Mouse (Mus musculus): ENCODE data around the gene Rbm34.

DNA sequence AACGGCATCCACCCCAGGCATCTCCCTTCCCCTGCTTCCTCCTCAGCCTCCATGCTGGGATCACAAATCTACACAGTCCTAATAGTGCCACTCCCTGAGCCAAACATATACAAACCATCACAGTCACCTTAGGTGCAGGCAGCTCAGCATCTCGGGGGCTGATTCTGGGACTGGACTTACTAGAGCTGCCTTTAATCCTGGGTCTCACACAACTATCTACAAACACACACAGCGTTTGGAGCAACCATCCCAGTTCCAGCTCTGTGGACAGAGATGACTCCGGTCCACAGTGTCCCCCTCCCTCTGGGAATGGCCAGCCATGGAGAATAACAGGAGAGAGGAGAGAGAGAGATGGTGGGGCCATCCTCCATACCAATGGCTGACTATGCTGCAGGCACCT is 54.3 kb downstream of the Rbm34 start:
- TF ChIP-seq POLR2A (IDR thresholded peaks at IDR 0.05; ENCODE audit: control insufficient read depth in 1 of 2, insufficient read depth in 1 of 2, low read depth in 1 of 2, low read length in 2 of 2, poor library complexity in 1 of 2) = no peak
- no peak for TF ChIP-seq CTCF (IDR thresholded peaks at IDR 0.05 in 2 of 3, conservative IDR thresholded peaks at IDR 0.05 in 1 of 3; ENCODE audit: control insufficient read depth in 1 of 3, insufficient read depth in 1 of 3, low read depth in 2 of 3, low read length in 3 of 3, poor library complexity in 1 of 3, severe bottlenecking in 1 of 3)
- no peak for TF ChIP-seq BHLHE40 (IDR thresholded peaks at IDR 0.05; ENCODE audit: borderline replicate concordance, low read depth, low read length)
- no peak for TF ChIP-seq NELFE (IDR thresholded peaks at IDR 0.05; ENCODE audit: low read depth, low read length)
- TF ChIP-seq ZMIZ1 (IDR thresholded peaks at IDR 0.05; ENCODE audit: low read depth, low read length) = no peak
- no peak for TF ChIP-seq ZKSCAN1 (IDR thresholded peaks at IDR 0.05; ENCODE audit: low read depth, low read length)
